Mouse (Mus musculus) brain, adult 2 months (tissue): ENCODE data around the gene Rab31.

Source experiments
- DNase-seq: peaks from one replicate; pipeline ENCODE4 v3.0.0; 2011; ENCODE audit warnings: low read depth, low spot score

Gene Rab31

DNA sequence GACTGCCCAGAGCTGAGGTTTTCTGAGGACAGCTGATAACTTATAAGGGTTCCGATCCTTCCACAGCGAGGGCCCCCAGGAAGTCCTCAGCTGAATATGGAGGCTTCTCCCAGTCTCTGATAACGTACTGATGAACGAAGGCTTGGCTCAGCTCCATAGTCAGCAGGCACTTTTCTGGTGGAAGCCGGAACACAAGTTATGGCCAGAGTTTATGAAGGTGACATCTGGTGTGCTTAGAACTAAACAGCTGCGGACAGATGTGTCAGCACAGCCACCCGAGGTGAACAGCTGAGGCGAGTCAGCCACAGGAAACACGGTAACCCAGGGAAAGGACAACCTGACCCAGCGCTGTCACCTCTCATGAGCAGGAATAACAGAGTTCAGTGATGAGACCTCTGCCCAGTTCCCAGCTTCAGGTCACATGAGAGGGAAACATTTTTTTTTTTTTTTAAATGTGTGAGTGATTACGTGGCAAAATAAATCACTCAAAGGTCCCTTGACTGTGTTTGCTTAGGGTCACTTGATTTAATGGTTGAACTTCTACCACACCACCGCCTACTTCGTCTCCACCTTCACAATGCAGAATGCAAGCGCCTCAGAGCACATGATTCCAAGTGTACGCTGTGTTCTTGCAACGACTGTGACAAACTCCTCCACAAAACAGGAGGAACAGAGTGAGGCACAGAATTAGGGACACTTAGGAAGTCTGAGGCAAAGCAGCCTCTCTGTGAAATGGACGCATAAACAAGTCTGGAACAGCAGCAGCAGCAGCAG, 106.0 kb downstream of the Rab31 start:
- peak; percentile 64 for DNase-seq

DNA sequence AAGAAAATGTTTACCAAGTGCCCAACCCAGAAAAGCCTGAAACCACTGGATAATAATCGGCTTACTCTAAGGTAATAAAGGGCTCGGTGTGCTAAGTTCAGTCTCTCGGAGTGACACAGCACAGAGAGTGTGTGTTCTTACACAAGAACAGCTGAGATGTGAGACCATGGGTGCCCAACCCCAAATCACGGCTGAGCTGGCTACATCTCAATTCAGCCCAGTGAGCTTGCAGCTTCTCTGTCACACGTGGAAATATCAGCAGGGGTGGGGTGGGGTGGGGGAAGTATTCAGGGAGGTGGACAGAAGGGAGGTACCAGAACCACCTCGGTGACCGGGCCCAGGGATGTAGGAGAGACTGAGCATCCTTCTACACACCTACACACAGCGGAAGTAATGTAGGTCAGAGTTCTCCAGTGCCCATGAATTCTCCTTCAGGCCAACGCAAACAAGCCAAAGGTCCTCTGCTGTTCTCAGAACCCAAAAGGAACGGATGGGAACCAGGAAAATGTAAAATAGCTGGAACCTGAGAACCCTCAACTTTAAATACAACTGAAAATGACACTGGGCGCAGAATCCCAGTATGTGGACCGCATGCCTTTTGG, 106.7 kb downstream of the Rab31 start:
- DNase-seq: no peak

DNA sequence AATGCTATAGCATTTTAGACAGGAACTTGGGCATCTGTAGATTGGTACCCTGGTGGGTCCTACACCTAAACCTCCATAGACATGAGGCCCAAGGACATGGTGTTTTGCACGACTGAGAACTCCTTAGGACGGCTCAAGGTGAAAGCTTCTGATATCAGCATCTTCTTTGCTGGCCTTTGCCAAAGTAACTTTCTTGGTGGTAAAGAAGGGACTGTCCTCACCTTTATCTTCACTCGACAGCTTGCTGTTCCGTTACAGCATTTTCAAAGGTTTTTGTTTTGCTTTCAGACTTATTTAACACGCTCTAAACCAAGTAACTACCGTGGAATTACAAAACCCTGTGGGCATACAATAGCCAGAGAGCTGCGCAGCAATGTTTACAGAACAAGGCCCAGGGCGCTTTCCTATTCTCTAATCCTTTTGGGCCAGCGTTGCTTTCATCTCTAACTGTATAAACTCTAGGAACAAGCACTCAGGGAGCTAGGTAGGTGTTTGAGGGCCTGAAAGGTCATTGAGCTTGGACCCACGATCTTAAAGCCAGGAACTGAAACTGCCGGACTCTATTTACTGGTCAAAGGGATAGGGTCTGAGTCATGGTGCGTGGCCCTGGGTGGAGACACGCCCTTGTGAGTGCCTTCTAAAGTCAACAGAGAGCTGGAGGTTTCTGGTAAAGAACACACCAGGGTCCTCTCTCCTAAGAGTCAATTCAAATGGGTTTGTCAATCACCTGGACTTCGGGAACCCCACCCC, 109.0 kb downstream of the Rab31 start:
- DNase-seq: no peak

- no peak for DNase-seq
Measured at GRCm38 (mm10) chr17:65662662-65663061, 109.9 kb downstream of the Rab31 start.

GRCm38 (mm10) chr17:65658416-65658815, 114.1 kb downstream of the Rab31 start:
- no peak for DNase-seq

- DNase-seq: no peak
Measured at GRCm38 (mm10) chr17:65657958-65658357, 114.6 kb downstream of the Rab31 start.

DNA sequence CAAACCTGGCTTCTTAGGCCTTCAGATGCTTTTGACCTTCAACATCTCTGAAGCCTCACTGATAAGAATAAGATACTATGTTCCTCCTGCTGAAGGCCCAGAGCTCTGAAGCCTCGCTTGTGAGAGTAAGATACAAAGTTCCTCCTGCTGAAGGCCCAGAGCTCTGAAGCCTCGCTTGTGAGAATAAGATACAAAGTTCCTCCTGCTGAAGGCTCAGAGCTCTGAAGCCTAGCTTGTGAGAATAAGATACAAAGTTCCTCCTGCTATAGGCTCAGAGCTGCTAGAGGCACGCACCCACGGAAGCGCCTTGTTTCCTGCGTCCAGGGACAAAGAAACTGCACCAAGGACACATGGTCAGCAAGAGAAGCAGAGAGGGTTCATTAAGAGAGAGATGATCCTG, 115.8 kb downstream of the Rab31 start:
- DNase-seq: no peak

DNA sequence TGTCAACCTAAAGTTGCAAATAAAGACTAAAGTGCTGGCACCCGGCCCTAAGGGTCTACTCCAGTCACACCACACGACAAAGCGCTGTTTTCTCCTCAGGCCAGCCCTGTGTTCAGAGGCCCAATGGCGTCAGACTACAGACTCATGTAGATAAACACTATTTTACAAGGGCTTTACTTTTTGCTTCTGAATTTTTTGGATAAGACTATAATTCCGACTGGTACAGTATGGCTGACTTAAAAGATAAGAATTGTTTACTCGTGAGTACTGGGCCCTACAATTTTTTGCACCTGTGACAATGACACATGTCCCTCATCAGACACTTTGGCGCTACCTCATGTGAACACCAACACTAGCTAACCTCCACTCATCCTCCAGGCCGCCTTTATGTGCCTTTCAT, 116.5 kb downstream of the Rab31 start:
- no peak for DNase-seq

GRCm38 (mm10) chr17:65655608-65656007, 116.9 kb downstream of the Rab31 start:
- no peak for DNase-seq

DNA sequence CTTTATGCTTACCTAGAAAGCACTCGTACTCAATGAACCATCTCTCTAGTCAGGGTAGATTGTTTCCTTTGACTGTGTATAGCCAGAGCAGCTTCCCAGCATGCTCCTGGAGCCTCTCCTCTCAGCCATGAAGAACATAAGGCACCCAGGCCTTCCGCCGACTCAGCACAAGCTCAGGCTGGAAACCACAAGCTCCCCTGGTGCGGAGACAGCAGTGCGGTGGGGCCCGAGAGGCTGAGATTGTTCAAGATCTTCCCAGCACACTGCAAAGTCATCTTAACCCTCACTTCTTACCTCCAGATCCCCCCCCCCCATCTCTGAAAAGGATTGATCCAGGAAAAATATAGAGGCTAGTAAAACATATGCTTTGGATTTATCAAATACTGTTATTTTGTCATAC, 122.0 kb downstream of the Rab31 start:
- DNase-seq: no peak

- DNase-seq: no peak
Measured at GRCm38 (mm10) chr17:65649175-65649493, 123.4 kb downstream of the Rab31 start.

GRCm38 (mm10) chr17:65648371-65649174, 124.0 kb downstream of the Rab31 start:
- no peak for DNase-seq

DNA sequence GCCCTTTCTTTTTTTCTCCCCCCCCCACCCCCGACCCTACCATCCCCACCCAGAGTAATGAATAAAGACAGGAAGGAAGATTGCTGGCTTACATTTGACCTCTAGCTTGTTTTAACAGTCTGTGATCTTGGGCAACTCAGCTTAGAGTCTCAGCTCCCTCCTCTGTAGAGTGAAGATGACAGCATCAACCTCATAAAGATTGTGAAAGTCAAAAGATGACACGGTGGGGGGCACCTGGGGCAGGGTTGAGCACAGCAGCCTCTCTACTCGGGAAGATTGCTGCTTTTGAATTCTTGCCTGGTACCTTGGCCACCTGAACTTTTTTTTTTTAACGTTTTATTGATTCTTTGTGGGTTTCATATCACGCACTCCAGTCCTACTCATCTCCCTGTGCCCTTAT, 124.6 kb downstream of the Rab31 start:
- no peak for DNase-seq

DNA sequence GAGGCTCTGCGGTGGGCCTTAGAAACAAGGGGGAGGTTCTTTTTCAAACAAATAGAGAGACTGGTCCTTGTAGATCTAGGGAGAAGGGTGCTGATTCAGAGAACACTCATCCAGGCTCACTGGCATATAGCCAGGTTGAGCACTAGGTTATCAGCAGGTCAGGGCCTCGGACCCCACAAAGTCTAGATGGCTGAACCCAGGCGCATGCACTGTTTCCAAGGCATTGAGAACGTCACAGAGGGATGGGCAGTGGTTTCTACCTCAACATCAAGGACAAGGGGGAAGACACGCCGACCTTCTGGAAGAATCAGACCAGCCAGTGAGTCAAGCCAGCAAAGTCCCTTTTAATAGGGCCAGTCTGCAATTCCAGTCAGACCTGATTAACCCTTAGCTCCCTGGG, 125.3 kb downstream of the Rab31 start:
- no peak for DNase-seq

GRCm38 (mm10) chr17:65643579-65643978, 129.0 kb downstream of the Rab31 start:
- DNase-seq: peak; percentile 16

DNA sequence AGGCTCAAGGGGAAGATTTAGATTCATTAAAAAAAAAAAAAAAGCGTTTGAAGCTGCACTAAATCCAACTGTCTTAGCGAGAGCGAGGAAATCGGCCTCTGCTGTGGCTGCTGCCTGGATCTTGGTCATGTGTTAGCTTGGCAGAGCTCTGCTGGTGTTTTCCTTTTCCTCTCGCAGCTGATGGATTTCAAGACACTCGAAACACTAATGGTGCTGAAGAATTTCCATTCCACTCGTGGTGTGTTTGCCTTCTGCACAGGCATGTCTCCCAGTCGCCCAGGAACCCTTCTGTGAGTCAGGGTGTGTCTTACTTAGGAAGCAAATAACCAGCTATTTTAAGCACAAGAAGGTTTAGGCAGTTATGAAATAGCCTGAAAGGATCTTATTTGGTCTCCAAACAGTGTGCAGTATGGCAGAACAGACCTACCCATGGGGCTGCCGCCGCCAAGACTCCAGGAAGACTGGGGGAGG, 129.5 kb downstream of the Rab31 start:
- peak; percentile 92 for DNase-seq

DNA sequence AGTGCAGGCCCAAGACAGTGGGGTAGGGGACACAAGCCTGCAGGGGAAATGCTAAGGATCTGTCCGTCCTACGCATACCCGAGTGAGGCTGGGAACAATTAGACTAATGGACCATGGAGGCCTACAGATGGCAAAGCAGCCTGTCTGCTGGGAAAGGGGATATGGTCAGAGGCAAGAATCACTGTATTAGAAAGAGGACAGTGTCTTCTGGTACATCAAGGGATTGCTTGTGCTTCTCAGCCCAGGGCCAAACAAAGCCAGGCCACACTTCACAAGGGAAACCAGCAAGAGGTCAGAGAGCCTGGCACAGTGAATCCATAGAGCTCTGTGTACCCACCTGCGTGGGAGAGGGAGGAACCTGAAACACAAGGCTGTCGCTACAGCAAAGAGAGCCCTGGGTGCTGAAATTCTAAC, 130.0 kb downstream of the Rab31 start:
- DNase-seq: peak; percentile 57

- no peak for DNase-seq
Measured at GRCm38 (mm10) chr17:65641734-65642218, 130.8 kb downstream of the Rab31 start, which contains the start of gene Txndc2. Gene Txndc2, minus strand, starts transcription at chr17:65642168.

GRCm38 (mm10) chr17:65639144-65639543, 133.4 kb downstream of the Rab31 start:
- DNase-seq: no peak

DNA sequence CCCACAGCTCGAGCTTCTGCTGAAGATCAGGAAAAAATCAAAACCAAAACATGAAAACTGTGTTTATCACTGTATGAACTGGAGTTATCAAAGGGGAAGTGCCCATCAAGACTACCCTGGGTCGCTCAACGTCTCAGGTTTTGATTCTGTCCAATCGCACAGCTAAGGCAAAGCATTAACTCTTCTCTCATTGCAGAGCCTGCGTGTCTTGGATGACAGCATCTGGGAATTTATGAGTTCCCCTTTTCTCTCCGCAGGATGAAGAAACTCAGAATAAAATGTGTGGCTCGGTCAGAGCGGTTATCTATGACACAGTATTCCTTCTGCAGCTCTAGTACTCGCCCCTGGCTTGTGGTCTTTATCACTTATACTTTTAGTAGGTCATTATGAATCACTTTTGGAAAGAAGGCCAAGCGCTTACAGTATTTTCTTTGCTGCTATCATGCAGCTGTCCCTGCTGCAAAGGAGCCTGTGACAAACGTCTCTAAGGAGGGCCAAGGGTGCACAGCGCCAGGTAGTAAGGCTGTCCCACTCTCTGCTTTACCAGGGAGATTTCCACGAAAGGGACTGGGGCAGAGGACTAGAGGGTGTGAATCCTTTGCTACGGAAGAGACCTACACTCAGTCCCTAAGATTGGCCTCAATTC, 136.7 kb downstream of the Rab31 start:
- no peak for DNase-seq

GRCm38 (mm10) chr17:65629943-65630342, 142.6 kb downstream of the Rab31 start:
- no peak for DNase-seq
